Mouse (Mus musculus) liver, adult 2 months (tissue): ENCODE data around the gene Endou. TPM values are rescaled to one million over a fixed set of nuclear protein-coding genes. Genes with fewer than 3 reads are reported as not detected.

ENCODE experiments used
- DNase-seq: peaks from one replicate; pipeline ENCODE4 v3.0.0-alpha.2; 2011; ENCODE audit warnings: low read depth, low spot score; ENCODE audit errors: extremely low read depth
- H3K27ac ChIP-seq: fragments of 200-500 bp; replicated peaks from 2 replicates; pipeline ENCODE4 v1.5.1; 2012; ENCODE audit warnings: low read depth, mild to moderate bottlenecking, control low read depth, inconsistent platforms, low read length; ENCODE audit not compliant: insufficient read depth
- H3K27me3 ChIP-seq: fragments of 200-500 bp; 2 replicates; pipeline ENCODE4 v1.6.1; 2012; ENCODE audit warnings: mild to moderate bottlenecking, moderate library complexity, low read length, inconsistent platforms; ENCODE audit not compliant: control insufficient read depth, insufficient read depth
- H3K36me3 ChIP-seq: fragments of 200-500 bp; 2 replicates; pipeline ENCODE4 v1.6.1; 2012; ENCODE audit warnings: low read length, inconsistent platforms; ENCODE audit not compliant: control insufficient read depth, insufficient read depth
- H3K4me1 ChIP-seq: fragments of 200-500 bp; 2 replicates; pipeline ENCODE4 v1.6.1; 2011; ENCODE audit warnings: low read length; ENCODE audit not compliant: control insufficient read depth, insufficient read depth
- H3K4me3 ChIP-seq: fragments of 200-500 bp; 2 replicates; pipeline ENCODE4 v1.5.1; 2011; ENCODE audit warnings: low read depth, mild to moderate bottlenecking, control low read depth, low read length, moderate library complexity; ENCODE audit not compliant: insufficient read depth
- H3K79me2 ChIP-seq: fragments of 200-500 bp; 2 replicates; pipeline ENCODE4 v1.6.1; 2012; ENCODE audit warnings: inconsistent platforms, mild to moderate bottlenecking, low read length, moderate library complexity; ENCODE audit not compliant: control insufficient read depth, insufficient read depth
- H3K9ac ChIP-seq: fragments of 200-500 bp; 2 replicates; pipeline ENCODE4 v1.6.1; 2012; ENCODE audit warnings: low read depth, mild to moderate bottlenecking, control low read depth, inconsistent platforms, low read length
- CTCF ChIP-seq: fragments of 200-500 bp; IDR thresholded peaks from 2 replicates; pipeline ENCODE4 v1.5.1; 2011; ENCODE audit warnings: low read depth, low read length, control low read depth
- POLR2A ChIP-seq: fragments of 200-500 bp; IDR thresholded peaks from 2 replicates; pipeline ENCODE4 v1.6.1; 2011; ENCODE audit warnings: low read length, control low read depth; ENCODE audit not compliant: insufficient read depth; ENCODE audit errors: extremely low read depth
- WGBS: fragments of 180-500 bp; shearing (Covaris S2); methylation state at CpG from one replicate; pipeline ENCODE4 v1.1.7; 2018; 5-methylcytosine and 5-hydroxymethylcytosine counted together
- polyA plus RNA-seq: library from polyadenylated mRNA; depleted of rRNA; stranded (reverse); fragments of >200 nt; gene quantifications from 2 replicates; pipeline ENCODE4 v1.2.3, GENCODE M21; 2012; rRNA removed
- total RNA-seq: library from RNA; depleted of rRNA; stranded (reverse); fragments of >200 nt; gene quantifications from 2 replicates; pipeline ENCODE4 v1.2.3, GENCODE M21; 2014; rRNA removed

Endou gene
- total and polyA plus RNA-seq, 2 experiments = 0.32 to 0.55 TPM

DNA sequence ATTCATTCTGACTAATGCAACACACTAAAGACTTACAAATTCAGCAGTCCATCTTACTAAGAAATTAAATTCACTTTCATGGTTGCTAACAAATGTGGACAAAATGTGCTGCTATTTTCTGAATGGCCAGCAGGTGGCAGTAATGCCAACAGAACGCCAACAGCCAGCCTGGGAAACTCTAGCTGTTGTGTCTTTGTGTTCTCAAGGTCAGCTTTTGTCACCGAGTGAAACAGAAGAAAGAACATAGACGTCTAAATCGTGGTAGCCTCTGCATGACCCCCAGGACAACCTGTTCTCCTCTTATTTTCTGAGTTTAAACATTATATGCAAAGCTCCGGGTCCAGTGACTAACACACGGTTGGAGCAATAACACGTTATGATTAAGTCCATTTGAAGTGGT, 63.7 kb downstream of the Endou start:
- no peak for TF ChIP-seq POLR2A
- TF ChIP-seq CTCF = peak; percentile 67; the same call in 1 of the 2 replicates
- H3K27ac ChIP-seq = no peak overlapping the region
- H3K4me3 ChIP-seq = no peak overlapping the region
- no peaks in the 10 kb centered on the region for H3K79me2 ChIP-seq
- H3K9ac ChIP-seq = no peak overlapping the region
- H3K4me1 ChIP-seq = no peaks in the 10 kb centered on the region
- H3K27me3 ChIP-seq = no peaks in the 10 kb centered on the region
- no peaks in the 10 kb centered on the region for H3K36me3 ChIP-seq
- 24% methylated on average over 7 of the region's 7 CpGs for WGBS
- peak; percentile 47 for DNase-seq

- no peak for TF ChIP-seq POLR2A
- TF ChIP-seq CTCF = no peak
- Histone ChIP-seq H3K36me3 (no peaks in the 10 kb centered on the region), H3K27me3 (no peaks in the 10 kb centered on the region)
Observed at GRCm38 (mm10) chr15:97666457-97666770, 64.7 kb downstream of the Endou start.

DNA sequence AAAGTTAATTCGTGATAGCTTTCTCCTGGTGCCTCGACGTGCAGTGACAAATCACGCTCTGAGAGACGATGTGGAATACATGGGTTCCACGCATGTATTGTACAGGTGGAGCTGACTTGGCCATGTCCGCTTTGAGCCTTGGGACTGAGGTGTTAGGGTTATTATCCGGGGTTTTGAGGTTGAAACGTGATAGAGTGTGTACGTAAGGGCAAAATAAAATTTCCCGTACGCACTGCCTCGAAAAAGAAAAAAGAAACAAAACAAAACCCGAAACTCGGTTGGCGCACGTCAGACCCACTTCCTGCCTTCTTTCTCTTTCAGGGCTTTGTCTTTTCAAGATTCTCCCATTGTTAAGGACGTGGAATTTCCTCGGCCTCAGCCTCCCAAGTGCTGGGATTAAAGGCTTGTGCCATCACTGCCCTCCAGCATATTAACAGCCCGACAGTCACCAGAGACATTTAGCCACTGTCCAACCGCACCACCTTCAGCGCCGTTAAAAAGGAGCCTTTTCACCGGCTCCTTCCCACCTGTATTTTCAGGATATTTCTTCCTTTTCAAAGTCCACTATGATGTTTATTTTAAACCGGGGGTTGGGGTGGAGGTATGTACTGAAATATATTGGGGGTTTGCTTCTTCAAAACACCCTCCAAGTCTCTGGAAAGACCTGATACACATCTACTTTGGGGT, 65.2 kb downstream of the Endou start:
- H3K9ac ChIP-seq = no peak overlapping the region
- H3K36me3 ChIP-seq = no peaks in the 10 kb centered on the region
- no peaks in the 10 kb centered on the region for H3K79me2 ChIP-seq
- no peaks in the 10 kb centered on the region for H3K4me1 ChIP-seq
- 76% methylated on average over 25 of the region's 25 CpGs for WGBS
- no peaks in the 10 kb centered on the region for H3K27me3 ChIP-seq
- no peak for DNase-seq
- TF ChIP-seq POLR2A (no peak), CTCF (no peak)
- H3K27ac ChIP-seq = no peak overlapping the region
- no peak overlapping the region for H3K4me3 ChIP-seq

More at GRCm38 (mm10) chr15:97666457-97666770, 64.7 kb downstream of the Endou start:
- Histone ChIP-seq H3K4me3 (no peak overlapping the region), H3K27ac (no peak overlapping the region), H3K9ac (no peak overlapping the region), H3K4me1 (no peaks in the 10 kb centered on the region), H3K79me2 (no peaks in the 10 kb centered on the region)
- no peak for DNase-seq
- 86% methylated on average over 10 of the region's 10 CpGs for WGBS

GRCm38 (mm10) chr15:97664981-97665668, 66.0 kb downstream of the Endou start:
- TF ChIP-seq POLR2A (no peak), CTCF (peak; percentile 66; the same call in 1 of the 2 replicates)
- Histone ChIP-seq H3K4me1 (no peaks in the 10 kb centered on the region), H3K27ac (no peak overlapping the region), H3K4me3 (no peak overlapping the region), H3K9ac (no peak overlapping the region), H3K27me3 (no peaks in the 10 kb centered on the region), H3K79me2 (no peaks in the 10 kb centered on the region), H3K36me3 (no peaks in the 10 kb centered on the region)
- peak; percentile 24 for DNase-seq
- 65% methylated on average over 16 of the region's 16 CpGs for WGBS

- Histone ChIP-seq H3K4me1 (no peaks in the 10 kb centered on the region), H3K27ac (no peak overlapping the region), H3K27me3 (no peaks in the 10 kb centered on the region), H3K9ac (peak overlapping the region; percentile 36), H3K36me3 (no peaks in the 10 kb centered on the region), H3K79me2 (no peaks in the 10 kb centered on the region), H3K4me3 (peak overlapping the region; percentile 59)
- TF ChIP-seq POLR2A (no peak), CTCF (peak; percentile 69)
- 3% methylated on average over 19 of the region's 19 CpGs for WGBS
- peak; percentile 66 for DNase-seq
Observed at GRCm38 (mm10) chr15:97663750-97664406, 67.3 kb downstream of the Endou start.

Other genes with a start within 250 kb of the Endou start
- 7.7 and 8.7 TPM in 2 replicates for gene Rpap3, start 25.5 kb downstream of the Endou start, total RNA-seq
- 2.2 and 2.5 TPM in 2 replicates for gene Rpap3, start 25.5 kb downstream of the Endou start, polyA plus RNA-seq
- gene Rapgef3, start 36.6 kb upstream of the Endou start, total RNA-seq = 1.8 and 3.2 TPM in 2 replicates
- gene Rapgef3, start 36.6 kb upstream of the Endou start, polyA plus RNA-seq = 2.7 and 4.9 TPM in 2 replicates
- 15.2 and 21.1 TPM in 2 replicates for gene Slc48a1, start 47.2 kb upstream of the Endou start, total RNA-seq
- 54.9 and 58.6 TPM in 2 replicates for gene Slc48a1, start 47.2 kb upstream of the Endou start, polyA plus RNA-seq
- 2.5 and 3.4 TPM in 2 replicates for gene Hdac7, start 113.2 kb upstream of the Endou start, total RNA-seq
- gene Hdac7, start 113.2 kb upstream of the Endou start, polyA plus RNA-seq = 5.9 and 9.5 TPM in 2 replicates
- gene Vdr, start 179.3 kb upstream of the Endou start, total RNA-seq = under 0.01 and 0.09 TPM in 2 replicates
- gene Vdr, start 179.3 kb upstream of the Endou start, polyA plus RNA-seq = 0.04 TPM in 2 replicates
- gene Tmem106c, start 232.9 kb upstream of the Endou start, total RNA-seq = 11.2 and 13.2 TPM in 2 replicates
- gene Tmem106c, start 232.9 kb upstream of the Endou start, polyA plus RNA-seq = 30.9 and 33.7 TPM in 2 replicates